Comparison of ENCODE assay signal across 7 mouse cellular contexts in genomic region chr2:84714811-84715561, GRCm38 (mm10). TPM values are rescaled to one million over a fixed set of nuclear protein-coding genes. Genes with fewer than 3 reads are reported as not detected.
DNase-seq lines count a peak whose midpoint lies in the region; ATAC-seq and TF ChIP-seq lines count a peak whose summit lies in the region.

TSS of gene Zdhhc5 (minus strand) at chr2:84715180.

- TF ChIP-seq POLR2A in small intestine, adult 2 months (IDR thresholded peaks at IDR 0.05; ENCODE audit: low read depth, low read length) = peak; percentile 83

- no peaks in the 10 kb centered on the region for H3K27me3 ChIP-seq in embryonic facial prominence, embryonic 10.5 days (replicated peaks; ENCODE audit: low read depth, poor library complexity, severe bottlenecking)
- H3K27me3 ChIP-seq in intestine, postnatal 0 days (replicated peaks; ENCODE audit: control insufficient read depth, insufficient read depth, low read length) = no peaks in the 10 kb centered on the region
- no peaks in the 10 kb centered on the region for H3K27me3 ChIP-seq in midbrain, embryonic 12.5 days
- H3K27me3 ChIP-seq in small intestine, adult 2 months (ENCODE audit: control insufficient read depth, insufficient read depth, low read length) = no peaks in the 10 kb centered on the region

- no peak for TF ChIP-seq CTCF in intestine, postnatal 0 days (IDR thresholded peaks at IDR 0.05; ENCODE audit: low read depth)
- no peak for TF ChIP-seq CTCF in small intestine, adult 2 months (IDR thresholded peaks at IDR 0.05; ENCODE audit: extremely low read depth, insufficient read length, insufficient replicate concordance, low read depth, low read length)

- intact Hi-C loops in left cerebral cortex, postnatal 4 days (cut with DNase I) = no loop called here

- H3K4me2 ChIP-seq in intestine, postnatal 0 days (replicated peaks; ENCODE audit: low read depth) = peak within 1 kb of the TSS; percentile 85
- peak within 1 kb of the TSS; percentile 81 for H3K4me2 ChIP-seq in midbrain, embryonic 12.5 days (replicated peaks)

- peak within 1 kb of the TSS; percentile 96 for H3K4me3 ChIP-seq in embryonic facial prominence, embryonic 10.5 days
- H3K4me3 ChIP-seq in intestine, postnatal 0 days (ENCODE audit: low read depth, low read length) = peak within 1 kb of the TSS; percentile 99
- H3K4me3 ChIP-seq in midbrain, embryonic 12.5 days = peak within 1 kb of the TSS; percentile 96
- H3K4me3 ChIP-seq in small intestine, adult 2 months (ENCODE audit: low read depth, low read length) = peak within 1 kb of the TSS; percentile 87

- H3K4me1 ChIP-seq in embryonic facial prominence, embryonic 10.5 days = peaks cover 24% of the 10 kb centered on the region
- 0 out of 2 replicates have a peak, but pooled peaks cover 2% of the 10 kb centered on the region for H3K4me1 ChIP-seq in intestine, postnatal 0 days (replicated peaks; ENCODE audit: control insufficient read depth, insufficient read depth, low read length)
- H3K4me1 ChIP-seq in midbrain, embryonic 12.5 days = peaks cover 16% of the 10 kb centered on the region
- peaks cover 6% of the 10 kb centered on the region; the same call in 1 of the 2 replicates for H3K4me1 ChIP-seq in small intestine, adult 2 months (ENCODE audit: control insufficient read depth, insufficient read depth, insufficient read length, low read length)

- peak; percentile 97 for ATAC-seq in intestine, postnatal 0 days
- ATAC-seq in midbrain, embryonic 12.5 days (ENCODE audit: low FRiP score, low read depth) = peak; percentile 97

- peak within 1 kb of the TSS; percentile 93 for H3K9ac ChIP-seq in intestine, postnatal 0 days (ENCODE audit: low read depth, low read length)
- peak within 1 kb of the TSS; percentile 94 for H3K9ac ChIP-seq in midbrain, embryonic 12.5 days (replicated peaks)

- peak; percentile 99 for DNase-seq in adrenal gland, postnatal 10 days
- DNase-seq in embryonic facial prominence, embryonic 10.5 days (ENCODE audit: low spot score) = peak; percentile 99
- DNase-seq in gonadal fat pad, adult 2 months (ENCODE audit: low read depth) = no peak
- peak; percentile 100 for DNase-seq in left cerebral cortex, postnatal 4 days

- under 1% methylated on average over 107 of the region's 107 CpGs for WGBS in embryonic facial prominence, embryonic 10.5 days
- WGBS in intestine, postnatal 0 days = under 1% methylated on average over 97 of the region's 107 CpGs
- under 1% methylated on average over 81 of the region's 107 CpGs for WGBS in midbrain, embryonic 12.5 days
- WGBS in small intestine, adult 2 months = under 1% methylated on average over 106 of the region's 107 CpGs

- no peaks in the 10 kb centered on the region for H3K9me3 ChIP-seq in embryonic facial prominence, embryonic 10.5 days
- no peaks in the 10 kb centered on the region for H3K9me3 ChIP-seq in intestine, postnatal 0 days (ENCODE audit: control insufficient read depth)
- H3K9me3 ChIP-seq in midbrain, embryonic 12.5 days = no peaks in the 10 kb centered on the region

- H3K27ac ChIP-seq in embryonic facial prominence, embryonic 10.5 days (replicated peaks) = peak within 1 kb of the TSS; percentile 96
- H3K27ac ChIP-seq in intestine, postnatal 0 days (ENCODE audit: low read depth, low read length) = peak within 1 kb of the TSS; percentile 96
- peak within 1 kb of the TSS; percentile 97 for H3K27ac ChIP-seq in midbrain, embryonic 12.5 days (replicated peaks)
- peak within 1 kb of the TSS; percentile 92 for H3K27ac ChIP-seq in small intestine, adult 2 months (ENCODE audit: insufficient read depth, low read depth, low read length)

- peaks cover 14% of the 10 kb centered on the region for H3K36me3 ChIP-seq in embryonic facial prominence, embryonic 10.5 days (replicated peaks)
- peaks cover 10% of the 10 kb centered on the region for H3K36me3 ChIP-seq in intestine, postnatal 0 days (ENCODE audit: control insufficient read depth, insufficient read depth)
- peaks cover 12% of the 10 kb centered on the region for H3K36me3 ChIP-seq in midbrain, embryonic 12.5 days
- H3K36me3 ChIP-seq in small intestine, adult 2 months (ENCODE audit: control insufficient read depth, insufficient read depth, low read length) = peaks cover 8% of the 10 kb centered on the region

RNA-seq across cellular contexts. Expression of gene Zdhhc5, which starts in this region (rescaled TPM):
- 10 to 100 TPM; 48.9 to 49.5 TPM for total RNA-seq in adrenal gland, postnatal 10 days (2021)
- 30.2 and 31.9 TPM in 2 replicates for polyA plus RNA-seq in embryonic facial prominence, embryonic 10.5 days (2016; fragmentation: Nextera tagmentation; extraction: Ambion mirVana)
- 60.7 and 61.8 TPM in 2 replicates for polyA plus RNA-seq in gonadal fat pad, adult 2 months (2012; rRNA removed)
- 27.6 and 28.4 TPM in 2 replicates for polyA plus RNA-seq in intestine, postnatal 0 days (2015; fragmentation: Nextera tagmentation; extraction: Ambion mirVana)
- 10 to 100 TPM; 34.2 to 34.8 TPM for total RNA-seq in left cerebral cortex, postnatal 4 days (2021)
- polyA plus RNA-seq in midbrain, embryonic 12.5 days (2016; fragmentation: Nextera tagmentation; extraction: Ambion mirVana) = 28.1 and 29.5 TPM in 2 replicates
- polyA plus RNA-seq in small intestine, adult 2 months (2012; rRNA removed) = 23.2 and 46.1 TPM in 2 replicates
